Mouse (Mus musculus) thymus, adult 2 months (tissue): ENCODE results near the gene Rbp2.

ENCODE experiments used
- CTCF ChIP-seq: fragments of 200-500 bp; IDR thresholded peaks from 2 replicates; pipeline ENCODE4 v1.5.1; 2012; ENCODE audit warnings: mild to moderate bottlenecking, control low read depth, low read length, moderate library complexity, borderline replicate concordance; ENCODE audit not compliant: control insufficient read depth, poor library complexity, insufficient read depth; ENCODE audit errors: extremely low read depth
- POLR2A ChIP-seq: fragments of 200-500 bp; IDR thresholded peaks from 2 replicates; pipeline ENCODE4 v1.6.1; 2012; ENCODE audit warnings: mild to moderate bottlenecking, low read length, control low read depth, moderate library complexity; ENCODE audit not compliant: control insufficient read depth, poor library complexity, insufficient read depth; ENCODE audit errors: extremely low read depth

- no peak for TF ChIP-seq POLR2A
- no peak for TF ChIP-seq CTCF
These were observed 6.9 kb downstream of the Rbp2 start for GRCm38 (mm10) chr9:98492821-98493220.
